Mouse (Mus musculus) frontal cortex, postnatal 10 days (tissue): ENCODE data around the gene Wdr72.

Source experiments
- DNase-seq, 2 experiments: peaks; one replicate each; pipeline ENCODE4 v3.0.0; 2022; ENCODE audit warnings: low spot score in 2 of 2, mixed read lengths in 1 of 2

The Wdr72 gene

GRCm38 (mm10) chr9:74109761-74110460 lies at the start of gene Wdr72:
Gene Wdr72 (plus strand): TSS chr9:74110356.
- DNase-seq, result no peak

GRCm38 (mm10) chr9:74066278-74066677 lies 43.9 kb upstream of the Wdr72 start:
- DNase-seq, result no peak

- DNase-seq, result no peak
These were observed 43.4 kb upstream of the Wdr72 start for GRCm38 (mm10) chr9:74066766-74067165.

DNA sequence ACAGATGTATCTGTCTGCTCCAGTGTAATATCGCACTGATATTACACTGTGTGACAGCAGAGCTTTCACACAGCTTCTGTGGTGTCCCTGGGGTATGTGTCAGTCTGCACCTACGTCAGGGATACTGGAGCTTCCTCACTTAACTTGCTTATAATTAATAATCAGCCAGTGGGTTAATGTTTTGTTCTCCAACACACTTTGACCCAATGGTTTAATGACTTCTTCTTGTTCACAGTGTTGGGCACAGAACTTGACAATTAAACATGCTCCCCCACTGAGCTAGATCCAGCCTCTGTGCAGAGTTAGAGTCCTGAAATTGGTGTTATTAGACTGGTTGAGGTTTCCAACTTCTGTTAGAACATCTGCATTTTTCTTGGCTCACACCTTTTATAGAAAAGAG lies 34.2 kb upstream of the Wdr72 start:
- DNase-seq, result no peak

- DNase-seq, result no peak
These were observed 31.7 kb upstream of the Wdr72 start for GRCm38 (mm10) chr9:74078458-74078857.

DNA sequence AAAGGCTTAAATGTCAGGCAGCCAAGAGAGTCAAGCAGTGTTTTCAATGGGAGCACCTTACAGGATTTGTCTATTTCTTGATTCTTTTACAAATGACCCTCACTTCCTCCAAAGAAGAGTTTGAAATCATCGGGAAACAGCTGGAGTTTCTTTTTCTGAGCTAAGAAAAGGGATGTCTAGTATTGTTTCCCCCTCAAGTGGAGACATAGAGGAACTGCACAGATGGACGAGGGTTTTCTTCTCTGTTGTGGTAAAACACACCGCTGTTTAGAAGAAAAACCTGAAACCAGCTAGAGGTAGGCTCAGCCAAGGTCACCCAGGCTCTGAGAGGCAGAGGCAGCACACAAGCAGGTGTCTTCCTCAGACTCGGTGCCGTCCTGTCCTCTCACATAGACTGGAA lies 29.9 kb upstream of the Wdr72 start:
- DNase-seq, result no peak

DNA sequence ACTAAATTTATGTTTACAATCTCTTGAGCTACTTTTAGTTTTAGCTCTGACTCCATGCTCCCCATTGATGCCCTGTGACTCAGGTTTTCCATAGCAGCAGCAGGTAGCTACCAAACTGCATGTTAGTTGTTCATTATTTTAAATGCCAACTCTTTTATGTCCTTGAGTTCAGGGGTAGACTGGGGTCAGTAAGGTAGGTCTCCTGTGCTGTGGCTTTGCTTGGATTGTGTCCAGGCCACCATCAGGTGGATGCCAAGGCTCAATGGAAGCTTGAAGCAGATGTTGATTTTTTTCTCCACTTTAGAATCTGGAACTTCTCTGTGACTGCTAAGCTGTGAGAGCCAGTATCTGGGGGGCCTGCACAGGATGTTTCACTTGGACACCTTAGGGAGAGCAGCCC lies 8.6 kb upstream of the Wdr72 start:
- no peak for DNase-seq

DNA sequence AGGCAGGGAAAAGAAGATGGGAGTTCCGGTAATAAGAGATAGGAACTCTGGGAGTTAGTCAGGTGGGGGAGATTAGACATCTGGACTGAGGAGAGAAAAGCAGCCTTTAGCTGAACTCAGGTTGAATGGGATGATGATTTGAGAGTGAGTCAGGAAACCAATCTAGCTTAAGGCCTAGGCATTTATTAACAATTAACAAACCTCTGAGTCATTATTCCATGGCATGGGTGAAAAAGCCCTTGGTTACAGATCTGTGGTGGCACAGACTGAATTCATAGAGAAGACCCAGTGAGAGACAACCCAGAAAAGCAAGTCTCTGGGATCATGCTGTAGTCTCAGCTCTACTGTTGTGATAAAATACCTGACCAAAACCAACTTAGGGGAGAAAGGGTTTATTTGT lies 7.5 kb upstream of the Wdr72 start:
- no peak for DNase-seq

DNA sequence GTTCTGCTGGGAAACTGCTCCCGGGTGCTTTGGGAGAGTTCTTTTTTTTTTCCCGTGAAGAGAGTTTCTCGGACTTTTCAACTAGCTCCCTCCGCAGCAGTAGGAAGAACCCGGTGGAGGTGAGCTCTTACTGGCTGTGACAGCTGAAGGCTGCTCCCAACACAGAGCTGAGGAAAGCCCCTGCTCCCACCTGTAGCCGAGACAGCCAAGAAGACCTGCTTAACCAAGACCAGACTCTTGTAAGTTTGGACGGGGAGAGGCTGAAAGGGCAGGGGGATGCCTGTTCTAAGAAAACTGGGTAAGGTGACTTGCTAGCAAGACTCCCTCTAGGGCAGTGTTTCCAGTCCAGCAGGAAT lies 283 bp downstream of the Wdr72 start:
- DNase-seq, result no peak

DNA sequence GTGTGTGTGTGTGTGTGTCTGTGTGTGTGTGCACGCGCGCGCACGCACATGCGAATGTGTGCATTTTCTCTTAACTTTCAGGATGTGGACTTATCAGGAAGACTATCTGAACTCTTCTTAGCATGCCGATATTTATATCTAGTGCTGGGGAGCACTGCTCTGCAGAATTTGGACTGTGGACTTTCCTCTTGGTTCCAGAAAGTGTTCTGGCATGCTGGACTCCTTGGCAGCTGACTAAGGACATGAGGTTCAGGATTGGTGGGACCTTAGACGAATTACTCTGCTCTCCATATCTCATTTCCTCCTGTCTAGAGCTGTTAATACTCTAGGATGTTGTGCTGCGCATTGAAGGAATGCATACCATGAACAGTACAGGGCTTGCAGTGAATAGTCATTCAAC lies 2.4 kb downstream of the Wdr72 start:
- DNase-seq, result no peak

GRCm38 (mm10) chr9:74126222-74126621 lies 16.1 kb downstream of the Wdr72 start:
- no peak for DNase-seq

- no peak for DNase-seq
These were observed 23.9 kb downstream of the Wdr72 start for GRCm38 (mm10) chr9:74134010-74134409.

DNA sequence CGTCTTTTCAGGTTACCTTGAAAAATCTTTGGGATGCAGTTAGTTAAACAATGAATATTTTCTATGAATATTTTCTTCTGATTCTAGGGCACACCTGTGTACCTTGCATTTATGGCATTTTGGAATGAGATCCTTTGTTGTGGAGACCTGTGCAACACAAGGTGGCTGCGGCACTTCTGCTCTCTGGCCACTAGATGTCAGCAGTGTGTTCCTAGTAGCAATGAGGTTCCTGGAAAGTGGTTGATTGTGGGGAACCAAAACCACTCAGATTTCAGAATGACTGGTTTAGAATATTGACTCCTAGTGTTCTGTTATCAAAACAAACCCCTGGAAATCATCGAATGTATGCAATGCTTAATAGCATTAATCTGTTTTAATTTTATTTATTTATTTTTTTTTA lies 31.7 kb downstream of the Wdr72 start:
- peak in 1 of 2 experiments; percentile 65 for DNase-seq

DNA sequence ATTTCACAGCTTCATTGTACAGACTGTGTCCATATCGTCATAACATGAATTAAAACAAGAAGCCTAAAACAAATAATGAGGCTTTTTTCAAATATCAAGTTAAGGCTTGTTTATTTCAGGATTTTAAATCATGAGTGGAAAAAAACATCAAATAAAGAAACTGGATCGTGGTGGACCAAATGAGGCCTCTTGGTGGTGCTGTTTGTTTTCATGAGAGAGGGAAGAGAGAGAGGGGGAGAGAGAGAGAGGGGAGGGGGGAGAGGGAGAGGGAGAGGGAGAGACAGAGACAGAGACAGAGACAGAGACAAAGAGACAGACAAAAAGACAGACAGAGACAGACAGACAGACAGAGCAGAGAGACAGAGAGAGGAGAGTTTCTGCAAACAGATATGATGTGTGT lies 32.5 kb downstream of the Wdr72 start:
- no peak for DNase-seq

GRCm38 (mm10) chr9:74145203-74145602 lies 35.0 kb downstream of the Wdr72 start:
- no peak for DNase-seq

DNA sequence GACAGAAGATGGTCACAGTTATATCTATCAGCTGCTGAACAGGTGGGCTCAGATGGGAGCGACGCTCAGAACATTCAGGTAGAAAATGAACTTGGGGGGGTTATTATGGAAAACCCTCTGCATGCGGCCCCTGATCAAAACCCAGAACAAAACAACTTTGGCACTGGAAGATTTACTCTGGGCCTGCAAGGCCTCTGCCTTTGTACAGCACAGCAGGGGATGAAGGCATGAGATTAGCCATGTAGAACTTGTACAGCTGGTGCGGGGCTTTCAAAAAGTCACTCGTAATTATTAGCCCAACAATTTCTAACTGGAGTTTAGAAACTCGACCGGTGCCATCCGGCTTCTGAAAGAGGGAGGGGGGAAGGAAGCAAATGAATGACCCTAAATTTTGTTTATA lies 38.1 kb downstream of the Wdr72 start:
- no peak for DNase-seq

DNA sequence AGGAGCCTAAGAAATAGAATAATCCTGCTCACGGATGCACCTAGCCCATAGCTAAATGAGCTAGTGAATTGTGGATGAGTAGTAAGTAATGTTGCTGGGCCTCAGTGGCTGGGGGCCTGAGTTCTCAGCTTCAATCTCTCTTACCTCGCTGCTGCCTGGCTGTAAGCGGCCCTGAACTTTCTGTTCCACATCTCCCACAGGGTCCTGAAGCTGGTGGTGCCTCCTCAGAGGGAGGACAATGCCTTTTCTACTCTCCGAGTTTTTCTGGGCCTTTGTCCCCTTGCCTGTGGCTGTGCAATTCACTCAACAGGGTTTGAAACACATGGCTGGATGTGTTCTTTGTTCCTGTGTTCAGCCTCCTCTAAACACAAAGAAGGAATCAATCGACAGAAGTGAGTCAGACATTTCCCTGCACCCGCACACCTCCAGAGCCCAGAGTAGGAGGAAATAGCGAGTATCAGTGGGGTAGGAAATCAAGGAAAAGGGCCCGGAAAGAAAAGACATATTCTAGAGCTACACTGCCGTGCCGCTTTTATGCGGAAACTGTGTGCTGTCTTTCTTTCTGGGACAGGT lies 50.3 kb downstream of the Wdr72 start:
- DNase-seq, result no peak

DNA sequence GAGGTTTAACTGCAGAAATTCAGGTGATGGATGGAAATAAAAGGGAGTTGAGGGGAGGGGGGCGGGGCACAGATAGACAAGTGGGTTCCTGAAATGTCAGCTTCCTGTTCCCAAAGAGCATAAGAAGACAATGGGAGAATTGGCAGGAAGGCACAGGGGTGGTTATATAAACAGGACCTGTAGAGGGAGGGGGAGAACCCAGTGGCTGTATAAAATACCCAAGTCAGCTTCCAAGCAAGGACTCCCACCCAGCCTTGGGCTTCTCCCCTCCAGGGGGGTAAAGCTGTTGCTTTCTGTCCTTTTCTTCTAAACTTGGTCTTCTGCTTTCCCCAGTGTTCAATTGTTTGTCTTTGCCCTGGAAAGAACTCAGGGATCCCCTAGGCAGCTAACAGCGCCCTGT lies 55.5 kb downstream of the Wdr72 start:
- no peak for DNase-seq

DNA sequence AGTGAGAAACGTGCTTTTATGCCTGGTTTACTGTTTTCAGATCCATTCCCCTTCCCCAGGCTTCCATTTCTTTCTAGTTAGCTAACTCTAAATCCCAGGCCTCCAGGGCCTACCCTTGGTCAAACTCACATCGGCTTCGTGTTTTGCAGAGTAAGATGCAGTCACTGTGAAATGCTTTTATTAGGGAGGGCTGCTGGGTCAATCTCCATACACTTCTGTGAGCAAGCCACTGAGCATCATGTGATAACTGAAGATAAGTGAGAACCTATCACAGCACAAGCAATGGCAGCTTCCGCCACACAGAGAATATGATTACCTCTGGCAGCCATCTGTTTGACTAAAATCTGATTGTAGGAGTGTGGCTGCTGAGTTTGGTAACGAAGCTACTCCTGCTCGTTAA lies 59.7 kb downstream of the Wdr72 start:
- DNase-seq, result no peak

DNA sequence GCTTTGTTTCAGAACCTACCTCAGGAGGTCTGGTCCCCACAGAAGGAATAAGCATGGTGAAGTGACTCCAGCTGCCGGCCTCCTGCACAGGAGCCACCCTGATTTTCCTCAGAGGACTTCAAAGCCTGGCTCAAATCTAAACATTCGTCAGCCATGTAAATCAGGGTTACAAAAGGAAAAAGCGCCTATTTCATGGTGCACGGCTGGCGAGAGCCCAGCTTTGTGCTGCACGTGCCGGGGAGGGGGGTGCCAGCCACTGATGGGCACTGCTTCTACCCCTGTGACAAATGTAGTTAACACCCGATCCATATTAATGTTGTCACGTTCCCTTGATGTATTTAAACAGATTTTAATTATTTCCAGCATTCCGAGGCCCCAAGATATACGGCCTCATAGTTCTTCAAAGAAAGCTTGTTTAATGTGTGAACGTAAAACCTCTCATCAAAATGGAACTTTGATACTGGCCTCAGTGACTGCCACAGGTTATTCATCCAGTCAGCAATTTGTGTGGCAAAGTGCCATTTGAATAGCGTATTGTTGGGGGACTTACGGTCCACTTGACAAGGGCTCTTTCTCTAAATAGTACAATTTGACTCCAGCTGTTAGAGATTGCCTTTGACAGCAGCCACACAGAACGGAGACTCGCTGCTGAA lies 76.7 kb downstream of the Wdr72 start:
- DNase-seq, result no peak

- no peak for DNase-seq
These were observed 77.4 kb downstream of the Wdr72 start for GRCm38 (mm10) chr9:74187401-74188029.

DNA sequence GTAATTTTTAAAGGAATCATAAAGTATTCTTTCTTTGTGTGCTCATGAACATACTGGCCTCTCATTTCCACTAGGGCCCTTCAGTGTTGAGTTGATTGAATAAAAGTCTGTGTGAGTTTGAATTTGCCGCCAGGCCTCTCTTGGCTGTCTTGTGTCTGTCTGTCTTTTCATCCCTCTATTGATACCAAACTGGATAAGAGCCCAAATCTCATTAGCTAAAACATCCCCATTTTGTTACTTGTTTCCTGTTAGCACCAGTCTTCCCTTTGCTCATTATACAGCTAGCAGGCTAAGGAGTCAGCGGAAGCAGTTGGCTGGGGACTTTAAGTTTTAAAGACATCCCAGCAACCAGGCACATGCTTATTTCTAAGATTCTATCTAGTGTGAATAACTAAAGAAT lies 84.7 kb downstream of the Wdr72 start:
- DNase-seq, result no peak

DNA sequence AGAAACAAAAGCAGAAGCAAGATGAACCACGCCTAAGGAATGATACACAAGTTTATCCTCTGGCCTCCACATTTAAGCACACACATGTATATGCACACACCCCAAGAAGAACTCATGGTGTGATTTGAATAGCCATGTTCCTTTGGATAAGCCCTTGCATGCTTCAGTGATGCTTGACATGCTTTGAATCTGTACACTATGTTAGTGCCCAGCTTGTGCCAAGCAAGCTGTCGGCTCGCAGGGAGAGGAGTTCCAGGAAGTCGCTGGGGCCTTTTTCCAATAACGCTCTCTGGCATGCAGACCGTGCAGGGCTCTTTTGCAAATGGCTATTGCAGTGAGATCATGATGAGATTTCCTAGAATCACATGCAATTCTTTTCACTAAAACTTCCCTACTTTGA lies 118.1 kb downstream of the Wdr72 start:
- no peak for DNase-seq
